Mouse (Mus musculus) fat pad, adult 2 months (tissue): ENCODE data around the gene Efcab7.

Source experiments
- DNase-seq: peaks from one replicate; pipeline ENCODE4 v3.0.0-alpha.2; 2011; ENCODE audit warnings: low read depth, low spot score; ENCODE audit errors: extremely low read depth

The Efcab7 gene

DNA sequence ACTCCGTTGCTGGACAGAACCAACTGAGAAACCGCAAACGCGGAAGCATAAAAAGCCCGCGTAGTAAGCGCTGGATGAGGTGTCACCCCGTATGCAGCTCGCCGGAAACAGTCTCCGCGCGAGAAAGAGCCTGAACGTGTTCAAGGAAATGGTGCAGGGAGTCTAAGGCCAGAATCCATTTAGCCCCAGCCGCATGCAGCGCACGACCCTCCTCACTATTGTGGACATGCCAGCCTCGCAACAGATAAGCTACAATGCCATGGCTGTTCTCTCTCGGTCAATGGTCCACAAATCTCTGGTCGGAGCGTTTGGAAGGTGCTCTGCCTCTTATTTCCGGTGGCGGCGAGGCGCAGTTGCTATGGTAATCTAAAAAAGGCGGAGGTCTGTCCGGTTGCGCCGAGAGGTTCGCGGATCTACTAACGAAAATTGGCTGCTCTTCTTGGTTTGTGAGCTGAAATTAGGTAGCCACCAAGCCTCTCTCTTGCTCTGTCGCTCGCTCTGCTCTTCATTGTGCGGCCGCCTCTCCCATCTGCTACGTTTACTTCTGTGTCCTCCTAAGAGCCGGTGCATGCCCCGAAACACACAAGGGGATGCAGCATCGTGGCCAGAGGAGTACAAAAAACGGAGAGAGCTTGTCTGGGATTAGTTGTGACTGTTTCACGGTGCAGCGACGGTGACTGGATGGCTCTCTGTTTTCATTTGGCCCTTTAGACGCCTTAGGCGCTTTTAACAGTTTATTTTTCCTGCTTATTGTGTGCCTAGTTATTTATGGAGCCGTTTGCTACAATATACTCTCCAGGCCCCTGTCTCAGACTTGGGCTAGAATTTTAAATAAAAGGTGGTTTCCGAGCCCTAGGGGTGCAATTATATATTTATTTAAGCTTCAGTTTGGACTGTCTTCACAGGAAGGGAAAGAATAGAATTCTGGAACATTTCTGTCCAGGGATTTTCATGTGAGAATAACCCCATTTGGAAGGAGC is at the start of gene Efcab7:
Efcab7 (plus strand) TSS at position 105 of the 980 bp plus-strand sequence.
- peak; percentile 21 for DNase-seq

DNA sequence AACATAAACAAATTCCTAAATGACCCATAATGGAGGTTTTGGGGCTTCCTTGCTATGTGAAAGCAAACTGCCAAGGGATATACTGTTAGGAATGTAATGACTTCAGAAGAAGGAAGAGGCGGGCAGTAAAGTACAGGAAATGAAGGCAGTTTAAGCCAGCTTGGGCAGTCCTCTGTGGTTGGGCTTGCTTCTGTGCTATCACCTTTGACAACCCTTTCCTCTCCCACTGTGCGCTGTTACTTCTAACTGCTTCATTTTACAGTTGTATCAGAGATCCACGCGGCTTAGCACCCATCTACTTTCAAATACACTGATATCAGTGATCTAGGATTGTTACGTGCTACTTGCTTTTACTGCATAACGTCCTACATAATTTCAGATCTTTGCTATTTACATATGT is 36.6 kb upstream of the Efcab7 start:
- DNase-seq = no peak

DNA sequence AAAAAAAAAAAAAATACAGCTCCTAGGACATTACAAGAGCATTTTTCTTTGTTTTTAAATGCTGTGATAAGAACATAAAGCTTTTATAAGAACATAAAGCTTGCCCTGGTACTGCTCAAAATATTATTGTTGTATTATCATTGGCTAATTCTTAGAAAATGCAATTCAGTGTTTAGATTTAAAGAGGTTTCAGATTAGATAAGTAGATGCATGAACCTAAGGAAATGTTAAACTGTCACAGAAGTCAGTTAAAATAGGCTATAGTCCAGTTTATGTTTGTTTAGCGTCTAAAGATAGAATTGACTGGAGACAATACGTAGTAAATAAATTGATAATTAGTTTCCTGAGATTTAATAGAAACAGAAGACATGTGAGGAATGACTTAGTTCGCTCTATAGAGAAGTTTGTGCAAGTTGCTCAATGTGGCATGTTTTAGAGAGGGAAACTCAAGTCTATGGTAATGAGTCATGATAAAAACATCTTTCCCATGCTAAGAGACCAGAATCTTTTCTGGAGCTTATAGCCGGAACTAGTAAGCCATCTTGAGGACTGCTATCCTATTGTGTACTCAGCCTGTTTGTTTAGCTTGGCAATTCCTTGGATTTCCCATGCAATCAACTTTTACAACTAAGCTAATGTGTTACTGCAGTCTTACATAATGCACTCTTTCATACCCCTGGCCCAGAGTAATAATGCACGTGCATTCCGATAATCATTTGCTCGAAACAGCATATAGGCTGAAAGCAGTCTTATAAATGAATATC is 12.1 kb upstream of the Efcab7 start:
- peak; percentile 21 for DNase-seq

DNA sequence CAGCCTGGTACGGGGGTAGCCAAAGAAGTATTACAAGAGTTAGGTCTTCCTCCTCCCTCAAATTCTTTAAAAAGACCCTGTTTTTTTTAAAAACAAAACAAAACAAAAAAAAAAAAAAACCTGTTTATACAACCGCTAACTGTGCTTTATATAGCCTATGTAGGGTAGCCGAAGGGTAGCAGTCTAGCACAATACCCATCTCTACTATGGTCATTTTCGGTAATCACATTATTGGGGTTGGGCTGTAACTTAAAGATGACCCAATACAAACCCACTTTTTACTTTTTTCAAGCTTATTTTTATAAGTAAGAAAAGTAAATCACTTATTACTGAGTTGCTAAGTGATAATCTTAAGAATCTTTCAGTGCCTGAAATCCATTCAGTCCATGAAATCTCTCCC is 661 bp upstream of the Efcab7 start:
- DNase-seq = no peak

DNA sequence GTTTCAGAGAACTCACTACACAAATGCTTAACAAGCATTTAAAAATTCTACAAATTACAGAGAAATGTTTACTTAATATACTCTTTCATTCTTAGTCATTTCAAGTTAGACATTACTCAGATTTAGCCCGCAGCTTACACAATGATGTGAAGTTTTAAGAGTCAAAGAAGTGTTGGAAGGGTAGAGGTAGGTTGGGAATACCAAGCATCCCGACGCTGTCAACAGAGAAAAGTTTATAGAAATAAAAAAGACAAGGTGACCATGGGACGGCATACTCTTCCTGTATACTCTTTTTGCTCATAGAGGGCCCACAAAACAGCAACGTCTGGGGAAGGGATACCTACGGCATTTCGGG is 282 bp upstream of the Efcab7 start:
- DNase-seq = no peak

DNA sequence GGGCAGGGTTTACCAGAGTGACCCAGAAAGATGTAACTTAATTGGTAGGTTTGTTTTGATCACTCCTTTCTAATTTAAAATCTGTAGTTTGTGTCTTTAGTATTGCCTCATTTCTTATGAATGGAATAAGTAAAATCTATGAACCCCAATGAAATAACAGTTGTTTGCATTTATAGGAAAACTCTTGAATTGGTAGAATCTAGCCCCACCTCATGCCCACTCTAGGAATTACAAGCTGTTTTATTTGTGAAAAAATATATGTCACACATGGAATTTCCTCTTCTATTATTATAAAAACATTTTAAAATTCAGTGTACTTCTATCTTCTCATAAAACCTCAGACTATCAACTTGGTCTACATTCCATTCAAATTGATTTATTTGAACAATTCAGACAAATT is 52.9 kb downstream of the Efcab7 start:
- no peak for DNase-seq

DNA sequence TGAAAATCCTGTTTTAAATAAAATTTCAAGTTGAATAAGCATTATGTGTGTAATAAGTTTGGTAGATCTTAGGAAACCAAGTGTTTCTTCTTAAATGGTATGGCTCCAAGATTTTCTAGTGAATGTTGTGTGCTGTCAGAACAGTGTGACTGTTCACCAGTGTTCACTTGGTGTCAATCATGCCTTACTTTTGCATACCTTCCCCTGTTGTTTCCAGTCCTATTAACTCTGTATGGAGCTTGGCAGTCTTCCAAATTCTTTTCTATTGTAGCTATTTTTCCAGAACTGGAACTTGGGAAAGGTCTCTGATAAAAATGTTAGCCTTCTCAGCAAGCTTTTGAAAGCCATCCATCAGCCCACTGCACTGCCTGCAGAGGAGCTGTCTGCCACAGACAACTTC is 53.4 kb downstream of the Efcab7 start:
- no peak for DNase-seq

DNA sequence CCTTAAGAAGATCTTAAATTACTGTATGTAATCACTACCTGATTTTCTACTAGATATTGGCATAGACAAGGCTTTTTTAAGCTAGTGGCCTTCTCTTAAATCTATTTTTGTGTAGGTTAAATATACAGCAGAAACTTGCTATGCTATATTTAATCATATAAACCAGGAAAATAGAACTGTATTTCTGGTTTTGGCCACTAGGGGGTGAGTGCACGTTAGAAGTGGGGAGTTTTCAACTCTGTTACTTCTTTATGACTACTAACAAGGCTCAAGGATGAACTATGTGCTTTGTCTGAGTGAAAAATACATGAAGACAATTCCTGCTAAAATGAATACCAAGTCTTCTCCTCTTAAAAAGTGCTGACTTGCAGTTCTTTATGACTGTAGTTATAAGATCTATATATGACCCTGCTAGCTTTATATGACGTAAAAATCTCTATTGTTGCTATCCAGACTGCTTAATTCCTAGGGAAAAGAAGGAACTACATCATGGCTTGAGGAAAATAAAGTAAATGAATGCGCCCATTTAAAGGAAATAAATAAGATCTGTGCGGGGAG is 85.0 kb downstream of the Efcab7 start:
- DNase-seq = no peak

DNA sequence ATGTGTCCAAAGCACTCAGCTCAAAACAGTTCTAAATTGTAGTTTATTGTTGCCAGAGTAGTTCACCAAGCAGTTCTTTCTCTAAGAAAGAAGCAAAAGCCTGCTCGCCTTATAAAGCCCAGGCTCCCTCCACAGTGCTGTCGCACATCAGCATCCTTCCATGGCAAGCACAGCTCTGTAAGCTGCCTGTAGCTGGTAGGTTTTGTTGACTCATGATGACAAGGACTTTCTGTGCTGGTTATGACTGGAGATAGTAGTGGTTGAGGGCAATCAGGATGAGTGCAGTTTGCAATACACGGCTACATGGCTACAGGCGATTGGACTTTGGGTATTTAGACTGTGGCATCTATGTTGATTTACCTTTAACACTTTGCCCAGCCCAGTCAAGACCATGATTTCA is 97.4 kb downstream of the Efcab7 start:
- no peak for DNase-seq

DNA sequence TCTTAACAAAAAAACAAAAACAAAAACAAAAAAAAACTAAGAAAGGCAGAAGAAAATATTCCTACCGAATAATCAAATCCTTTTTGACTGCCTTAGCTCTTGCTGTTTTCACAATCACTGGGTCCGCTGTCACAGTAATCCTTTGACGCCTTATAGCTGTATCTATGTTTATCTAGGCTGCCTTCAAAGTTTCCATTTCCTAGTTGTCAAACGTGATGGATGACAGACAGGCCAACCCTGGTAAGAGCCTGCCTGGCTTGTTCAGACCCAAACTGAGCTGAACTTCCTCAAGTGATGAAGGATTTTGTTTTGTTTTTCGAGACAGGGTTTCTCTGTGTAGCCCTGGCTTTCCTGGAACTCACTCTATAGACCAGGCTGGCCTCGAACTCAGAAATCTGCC is 99.5 kb downstream of the Efcab7 start:
- no peak for DNase-seq

DNA sequence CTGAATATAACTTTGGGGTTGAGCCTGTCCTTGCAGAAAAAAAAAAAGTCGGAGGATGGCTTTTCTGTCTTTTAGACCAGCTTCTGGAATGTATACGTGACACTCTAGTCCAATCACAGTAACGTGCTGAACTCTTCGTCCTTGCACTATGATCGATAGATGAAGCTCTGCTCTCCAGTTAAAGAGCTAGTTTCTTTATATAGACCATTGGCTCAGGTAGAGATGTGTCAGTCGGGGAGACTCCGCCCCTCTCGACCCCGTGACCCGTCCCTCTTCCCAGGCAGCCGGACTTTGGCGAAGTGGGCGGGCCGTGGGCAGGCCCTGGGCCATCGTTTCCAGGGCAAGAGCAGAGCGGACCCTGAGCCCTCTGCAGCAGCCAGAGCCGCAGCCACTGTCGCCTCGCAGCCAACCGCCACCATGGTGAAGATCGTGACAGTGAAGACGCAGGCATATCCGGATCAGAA is 100.2 kb downstream of the Efcab7 start, which contains the start of gene Pgm1:
Pgm1 (plus strand) TSS at position 266 of the 464 bp plus-strand sequence.
- no peak for DNase-seq

DNA sequence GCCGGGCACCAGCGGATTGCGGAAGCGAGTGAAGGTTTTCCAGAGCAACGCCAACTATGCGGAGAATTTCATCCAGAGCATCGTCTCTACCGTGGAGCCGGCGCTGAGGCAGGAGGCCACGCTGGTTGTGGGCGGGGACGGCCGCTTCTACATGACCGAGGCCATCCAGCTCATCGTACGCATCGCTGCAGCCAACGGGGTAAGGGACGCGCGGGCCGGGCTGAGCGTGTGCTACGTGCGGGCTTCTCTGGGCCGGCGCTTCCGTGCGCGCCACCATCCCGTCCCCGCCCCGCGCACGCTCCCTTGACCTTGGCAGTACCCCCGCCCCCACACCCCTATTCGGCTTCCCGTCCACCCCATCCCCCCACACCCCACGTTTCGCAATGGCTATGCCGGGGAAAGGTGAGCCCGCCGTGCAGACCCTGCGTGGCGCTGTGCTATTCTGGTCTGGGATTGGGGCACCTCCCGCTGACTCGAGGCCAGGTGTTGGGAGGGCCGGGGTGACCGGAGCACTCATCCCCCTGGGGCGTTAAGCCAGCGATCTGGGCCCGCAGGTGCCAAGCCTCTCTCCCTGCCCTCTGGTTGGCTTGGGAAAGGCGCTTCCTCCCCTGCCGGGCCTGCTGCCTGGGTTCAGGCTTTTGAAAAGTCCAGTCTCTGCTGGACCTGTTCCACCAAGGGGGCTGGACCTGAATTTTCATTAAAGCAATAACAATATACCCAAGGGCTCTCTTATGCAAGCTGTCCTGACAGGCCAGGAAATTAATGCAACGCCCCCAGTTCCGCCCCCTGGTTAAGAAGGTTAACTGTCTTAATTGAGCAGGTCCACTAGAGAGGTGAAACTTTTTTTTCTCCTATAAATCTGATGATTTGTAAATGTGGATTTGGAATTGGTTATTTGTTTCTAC is 100.9 kb downstream of the Efcab7 start, which contains the start of gene Itgb3bp:
Itgb3bp (minus strand) TSS at position 201 of the 905 bp plus-strand sequence.
- peak; percentile 85 for DNase-seq

DNA sequence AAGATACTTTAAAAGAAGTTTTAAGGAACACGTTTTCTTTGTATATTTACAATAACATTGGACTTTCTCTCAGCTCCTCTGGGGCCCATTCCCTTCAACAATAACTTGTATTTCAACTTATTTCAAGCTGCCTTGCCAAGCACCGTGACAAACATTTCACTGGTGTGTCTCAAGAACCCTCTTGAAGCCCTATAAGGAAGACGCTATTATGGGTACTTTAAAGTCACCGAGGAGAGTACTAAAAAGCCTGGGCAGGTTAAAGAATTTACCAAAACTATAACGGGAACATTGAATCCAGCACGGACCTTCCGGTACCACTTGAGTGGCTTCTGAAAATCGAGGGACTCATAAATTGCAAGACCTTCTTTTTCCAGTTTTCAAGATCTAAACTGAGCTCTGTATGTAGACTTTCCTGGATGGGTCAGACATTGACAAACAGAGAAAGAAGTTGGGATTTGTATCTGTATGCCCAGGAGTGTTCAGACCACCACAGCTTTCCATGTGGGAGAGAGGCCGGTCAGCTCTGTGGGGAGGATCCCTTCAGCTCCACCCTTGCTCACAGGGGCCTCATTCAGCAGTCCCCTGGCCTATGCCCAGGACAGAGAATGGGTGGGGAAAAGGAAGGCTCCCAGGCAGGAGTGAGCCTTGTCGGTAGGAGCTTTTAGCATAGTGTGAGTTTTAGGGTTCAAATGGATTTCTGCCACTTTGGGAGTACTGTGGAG is 101.7 kb downstream of the Efcab7 start:
- DNase-seq = no peak

DNA sequence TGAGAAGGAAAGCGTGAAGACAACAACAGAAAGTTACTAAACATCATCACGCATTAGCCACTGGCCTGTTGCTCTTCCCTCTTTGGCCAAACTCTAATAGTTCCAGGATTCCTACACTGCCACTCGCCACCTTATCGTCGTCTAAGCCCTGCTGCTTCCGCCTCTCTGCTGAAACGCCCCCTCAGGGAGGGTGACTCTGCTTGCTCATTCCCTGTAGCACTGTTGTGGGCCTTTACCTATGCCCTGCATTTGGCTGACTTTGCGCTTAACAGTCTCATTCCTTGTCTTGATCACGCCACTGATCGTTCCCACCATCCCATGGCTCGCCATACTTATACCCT is 102.2 kb downstream of the Efcab7 start:
- DNase-seq = no peak

DNA sequence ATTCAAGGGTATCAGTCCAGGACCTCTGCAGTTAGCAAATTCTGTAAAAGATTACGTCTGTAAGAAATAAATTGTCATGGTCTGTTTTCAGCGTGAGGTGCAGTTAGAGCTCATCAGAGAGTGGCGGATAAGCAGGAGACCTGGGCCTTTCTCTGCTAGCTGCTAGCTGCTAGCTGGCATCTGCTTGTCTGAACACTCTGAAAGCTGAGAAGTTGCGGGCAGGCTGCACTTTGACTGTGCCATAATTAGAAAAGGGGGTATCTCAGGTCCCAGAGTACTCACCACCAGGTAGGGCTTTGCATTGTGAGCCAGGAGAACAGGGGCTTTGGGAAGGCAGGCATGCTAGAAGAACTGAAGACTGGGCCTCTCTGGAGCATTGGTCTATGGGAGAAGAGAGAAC is 102.8 kb downstream of the Efcab7 start:
- DNase-seq = no peak

DNA sequence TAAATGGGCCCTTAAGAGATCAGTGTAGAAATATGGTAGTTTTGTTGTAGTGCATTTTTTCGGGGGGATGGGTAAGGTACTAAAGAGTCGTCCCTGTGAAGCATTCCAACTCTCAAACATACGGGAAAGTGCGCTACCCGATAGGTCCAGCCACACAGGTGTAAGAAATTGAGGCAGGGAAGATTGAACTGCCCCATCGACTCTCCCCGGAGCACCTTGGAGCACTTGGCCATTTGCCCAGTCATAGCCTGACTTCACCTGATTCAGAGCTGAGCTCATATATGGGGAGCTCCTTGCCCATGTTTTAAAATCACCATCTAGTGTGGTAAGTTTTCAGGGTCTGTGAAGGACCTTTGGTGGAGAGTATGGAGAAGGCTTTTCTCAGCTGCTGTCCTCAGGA is 105.9 kb downstream of the Efcab7 start:
- DNase-seq = no peak

DNA sequence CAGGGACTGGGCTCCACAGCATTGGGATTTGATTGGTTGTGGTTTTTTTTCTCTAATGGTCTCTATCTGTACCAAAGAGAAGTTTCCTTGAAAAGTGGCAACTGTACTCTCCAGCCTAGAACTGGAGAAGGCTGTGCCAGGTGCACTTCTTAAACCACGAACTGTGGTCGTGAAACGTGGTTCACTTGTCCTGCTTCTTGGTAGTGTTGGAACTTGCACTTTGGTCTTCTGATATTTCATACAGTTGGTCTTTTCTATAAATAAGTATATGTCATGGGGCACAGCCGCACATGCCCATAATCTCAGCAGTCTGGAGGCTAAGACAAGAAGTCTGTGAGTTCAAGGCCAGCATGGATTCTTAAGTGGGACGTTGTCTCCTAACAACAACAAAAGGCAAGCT is 107.3 kb downstream of the Efcab7 start:
- DNase-seq = no peak

DNA sequence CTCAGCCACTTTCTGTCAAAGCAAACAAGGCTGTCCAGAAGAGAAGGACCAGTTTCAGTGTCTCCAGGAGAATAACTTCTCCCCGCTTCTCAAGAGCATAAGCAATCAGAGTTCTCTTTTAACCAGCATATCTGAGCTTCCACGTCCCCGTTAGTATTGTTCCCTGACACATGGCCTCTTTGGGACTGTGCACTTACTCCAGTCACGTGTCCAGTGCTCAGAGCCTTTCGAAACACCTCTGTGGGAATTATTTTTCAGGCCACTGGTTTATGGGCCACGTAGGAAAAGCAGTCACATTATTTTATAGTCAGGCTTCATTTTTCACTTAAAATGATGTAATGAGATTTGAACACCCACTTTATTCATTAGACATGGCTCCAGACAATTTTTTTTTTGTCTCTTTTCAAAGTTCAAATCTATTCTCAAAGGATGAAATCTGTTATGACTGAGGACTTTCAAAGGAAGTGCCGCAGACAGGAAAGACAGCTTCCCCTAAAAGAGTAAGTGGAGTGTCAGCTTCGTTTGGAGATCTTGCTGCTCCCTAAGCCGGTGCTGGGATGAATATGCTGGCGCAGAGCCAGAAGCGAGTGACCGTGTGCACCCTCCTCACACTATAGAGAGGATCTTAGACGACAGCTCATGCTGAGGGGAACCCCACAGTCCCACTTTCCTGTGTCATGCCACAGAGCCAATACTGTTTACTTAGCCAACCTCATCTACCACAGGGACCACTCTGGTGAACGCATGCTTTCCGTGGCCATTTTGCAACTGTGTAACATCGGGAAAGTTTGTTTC is 110.9 kb downstream of the Efcab7 start:
- no peak for DNase-seq
